Mouse (Mus musculus): ENCODE measurements around the gene Zfp595. TPM values are rescaled to one million over a fixed set of nuclear protein-coding genes. Genes with fewer than 3 reads are reported as not detected.
"Not testable (repeated sequence)": the region's sequence is repeated elsewhere in the genome, so short reads cannot be mapped to it uniquely, and the experiment has no call there.

The Zfp595 gene
- total RNA-seq (2021) = 1 to 10 TPM; 3.5 to 5.1 TPM
- long read RNA-seq, experiment 1, partial matches to known transcripts = 0 of 1 reads
- long read RNA-seq, experiment 1, other reads (novel, unspliced or antisense) = 1 of 1 reads
- long read RNA-seq, experiment 2, partial matches to known transcripts = 0 of 3 reads
- long read RNA-seq, experiment 2, other reads (novel, unspliced or antisense) = 3 of 3 reads

DNA sequence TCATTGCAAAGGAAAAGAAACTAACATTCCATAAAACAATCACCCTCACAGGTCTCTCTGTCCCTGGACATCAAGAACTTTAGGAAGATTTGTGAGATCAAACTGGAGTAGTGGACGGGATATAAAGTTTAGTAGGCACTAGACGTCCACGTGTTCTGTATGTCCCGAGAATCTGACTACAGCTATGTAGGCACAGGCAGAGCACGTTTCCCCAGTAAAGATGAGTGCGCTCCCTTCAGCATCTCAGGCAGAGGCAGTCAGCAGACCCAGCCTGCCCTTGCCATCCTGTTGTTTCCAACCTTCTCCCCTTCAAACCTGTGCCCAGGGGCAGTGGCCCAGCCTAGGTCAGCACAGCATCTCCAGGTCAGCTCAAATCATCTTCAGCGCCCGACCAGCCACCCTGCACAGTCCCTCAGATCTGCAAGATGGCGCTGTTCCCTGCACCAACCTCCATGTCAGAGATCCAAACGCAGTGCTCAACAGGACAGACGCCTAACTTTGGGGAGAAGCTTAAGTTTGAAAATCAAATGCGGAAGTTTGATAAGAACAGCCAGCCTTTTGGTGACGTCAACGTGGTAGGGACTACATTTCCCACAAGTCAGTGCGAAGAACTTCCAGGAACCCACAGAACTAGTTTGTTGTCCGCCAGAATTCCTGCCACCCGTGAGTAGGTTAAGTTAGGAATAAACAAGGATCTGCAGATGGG, at the start of gene Zfp595:
Zfp595 (minus strand) TSS at position 552 of the 706 bp plus-strand sequence.
- peak; percentile 86 for DNase-seq

DNA sequence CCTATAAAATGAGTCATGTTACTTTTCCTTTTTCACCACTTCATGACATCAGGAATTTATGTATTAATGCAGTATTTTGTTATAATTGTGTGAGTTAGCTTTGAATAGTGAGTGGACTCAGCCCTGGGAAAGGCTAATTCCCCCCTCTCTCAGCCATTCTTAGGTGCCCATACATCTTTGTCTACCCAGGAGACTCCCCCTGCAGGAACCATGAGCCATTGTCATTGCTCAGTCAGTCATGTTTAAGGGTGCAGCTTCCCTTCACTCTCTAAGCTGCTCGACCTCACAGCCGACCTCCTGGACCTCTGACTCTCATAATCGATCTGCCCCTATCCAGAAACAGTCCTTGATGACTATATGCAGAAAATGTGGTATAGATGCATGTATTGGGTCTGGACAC, 43.9 kb upstream of the Zfp595 start:
- DNase-seq = not testable (repeated sequence)

DNA sequence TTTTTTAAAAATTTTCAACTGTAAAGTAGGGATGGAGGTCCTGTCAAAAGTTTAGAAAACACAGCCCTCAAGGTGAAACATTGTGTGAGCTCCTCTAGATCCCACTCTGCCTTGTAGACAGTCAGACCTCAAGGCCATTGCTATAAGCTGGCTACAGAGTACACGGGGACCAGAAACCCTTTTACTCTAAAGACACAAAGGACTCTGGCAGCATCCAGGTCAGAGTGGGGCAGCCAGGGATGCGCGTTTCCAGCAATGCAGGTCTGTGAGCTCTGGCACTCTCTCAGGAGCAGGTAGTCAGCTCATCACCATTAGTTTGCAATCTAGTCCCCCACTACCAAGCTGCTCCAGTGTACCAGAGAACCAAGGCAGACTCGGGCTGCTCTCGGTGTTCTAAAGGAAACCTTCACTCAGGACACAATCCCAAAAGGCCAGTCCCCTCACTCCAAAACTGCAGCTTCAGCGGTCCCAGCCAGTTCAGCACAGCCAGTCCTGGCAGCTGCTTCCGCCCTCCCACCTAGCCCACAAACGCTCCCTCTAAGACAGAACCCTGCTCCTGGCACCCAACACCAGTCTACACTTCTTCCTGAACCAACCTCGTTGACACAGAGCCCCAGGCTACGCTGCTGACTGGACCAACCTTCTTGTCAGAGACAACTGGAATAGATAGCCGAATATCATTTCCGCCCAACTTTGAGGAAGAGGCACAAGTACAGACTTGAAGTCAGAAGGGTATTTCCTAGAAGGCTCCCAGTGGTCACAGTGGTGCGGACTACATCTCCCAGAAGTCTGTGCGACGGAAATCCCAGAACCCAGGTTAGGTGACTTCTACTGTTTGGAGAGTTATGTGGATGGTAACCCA, 42.9 kb upstream of the Zfp595 start, which contains the start of the genes Gm28041 and Zfp456:
Gm28041 (minus strand) TSS at position 684 of the 862 bp plus-strand sequence.
Zfp456 (minus strand) TSS at position 761 of the 862 bp plus-strand sequence.
- peak; percentile 78 for DNase-seq

DNA sequence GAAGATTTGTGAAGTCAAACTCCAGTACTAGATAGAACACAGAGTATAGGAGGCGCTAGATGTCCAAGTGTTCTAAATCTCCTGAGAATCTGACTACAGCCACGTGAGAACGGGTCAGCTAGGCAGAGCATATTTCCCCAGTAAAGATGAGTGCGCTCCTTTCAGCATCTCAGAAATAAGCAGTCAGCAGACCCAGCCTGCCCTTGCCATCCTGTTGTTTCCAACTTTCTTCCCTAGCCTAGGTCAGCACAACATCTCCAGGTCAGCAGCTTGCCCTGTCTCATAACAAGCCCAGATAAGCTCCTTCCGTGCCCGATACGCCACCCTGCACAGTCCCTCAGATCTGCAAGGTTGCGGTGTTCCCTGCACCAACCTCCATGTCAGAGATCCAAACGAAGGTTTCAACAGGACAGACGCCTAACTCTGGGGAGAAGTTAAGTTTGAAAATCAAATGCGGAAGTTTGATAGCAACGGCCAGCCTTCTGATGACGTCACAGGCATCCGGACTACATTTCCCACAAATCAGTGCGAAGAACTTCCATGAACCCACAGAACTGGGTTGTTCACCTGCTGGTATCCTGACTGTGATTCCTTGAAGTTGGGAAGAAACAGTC, 27.9 kb upstream of the Zfp595 start, which contains the start of the genes Gm28044 and Zfp953:
Gm28044 (minus strand) TSS at position 406 of the 614 bp plus-strand sequence.
Zfp953 (minus strand) TSS at position 475 of the 614 bp plus-strand sequence.
- DNase-seq = peak; percentile 93

DNA sequence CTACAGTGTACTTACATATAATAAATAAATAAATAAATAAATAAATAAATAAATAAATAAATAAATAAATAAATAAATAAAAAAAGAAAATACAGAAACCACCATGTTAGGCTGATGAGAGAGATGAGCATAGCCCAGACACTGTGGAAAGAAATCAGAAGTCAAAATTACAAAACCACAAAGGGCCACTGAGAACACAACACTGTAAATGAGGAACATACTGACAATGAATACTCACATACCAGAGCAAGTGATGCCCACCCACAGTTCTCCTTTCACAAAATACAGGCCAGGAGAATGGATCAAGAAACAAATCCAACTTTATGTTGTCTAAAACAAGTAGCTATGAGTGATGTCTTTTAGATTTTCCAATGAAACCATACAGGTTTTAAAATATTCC, 19.5 kb upstream of the Zfp595 start:
- no peak for DNase-seq

DNA sequence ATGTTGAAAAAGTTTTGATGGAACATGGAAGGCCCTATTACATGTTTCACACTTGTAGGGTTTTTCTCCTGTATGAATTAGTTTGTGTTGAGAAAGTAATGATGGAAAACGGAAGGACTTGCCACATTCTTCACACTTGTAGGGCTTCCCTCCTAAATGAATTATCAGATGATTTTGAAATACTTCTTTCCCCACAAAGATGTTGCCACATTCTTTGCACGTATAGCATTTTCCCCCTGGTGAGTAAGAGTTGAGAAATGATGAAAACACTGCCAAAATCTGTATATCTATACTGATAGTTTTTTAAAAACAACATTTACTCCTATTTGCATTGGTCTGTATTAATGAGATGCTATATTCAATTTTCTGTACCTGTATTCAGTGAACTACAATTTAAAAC, 11.1 kb upstream of the Zfp595 start:
- DNase-seq = no peak

DNA sequence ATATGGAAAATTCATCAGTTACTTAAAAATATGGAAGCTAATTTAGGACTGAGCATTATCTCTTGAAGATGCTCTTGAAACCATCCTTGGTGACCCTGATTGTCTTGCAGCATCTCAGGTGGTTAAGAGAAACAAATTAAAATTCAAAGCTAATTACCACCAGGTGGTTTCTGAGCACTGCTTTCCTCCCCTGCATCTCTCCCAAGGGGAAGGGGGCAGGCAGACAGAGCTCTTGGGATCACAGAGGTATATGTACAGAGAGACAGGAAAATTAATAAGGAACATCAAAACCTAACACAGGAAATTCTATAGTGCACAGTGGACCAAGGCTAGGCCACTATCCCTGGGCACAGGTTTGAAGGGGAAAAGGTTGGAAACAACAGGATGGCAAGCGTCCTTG, 507 bp upstream of the Zfp595 start:
- no peak for DNase-seq

DNA sequence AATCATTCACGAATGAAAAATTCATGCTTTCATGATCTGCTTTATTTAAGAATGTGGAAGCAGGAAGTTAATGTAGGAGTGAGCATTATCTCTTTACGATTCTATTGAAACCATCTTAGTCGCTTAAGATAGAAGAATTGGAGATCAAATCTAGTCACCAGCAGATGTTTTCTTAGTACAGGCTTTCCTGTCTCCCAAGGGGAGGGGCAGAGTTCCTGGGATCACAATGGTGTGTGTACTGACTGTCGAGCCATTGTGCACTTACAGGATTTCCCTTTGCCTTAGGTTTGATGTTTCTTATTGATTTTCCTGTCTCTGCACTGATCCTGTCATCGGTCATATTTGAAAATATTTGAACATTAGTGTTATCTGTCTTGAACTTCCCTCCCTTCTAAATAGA, 25.7 kb downstream of the Zfp595 start:
- no peak for DNase-seq

DNA sequence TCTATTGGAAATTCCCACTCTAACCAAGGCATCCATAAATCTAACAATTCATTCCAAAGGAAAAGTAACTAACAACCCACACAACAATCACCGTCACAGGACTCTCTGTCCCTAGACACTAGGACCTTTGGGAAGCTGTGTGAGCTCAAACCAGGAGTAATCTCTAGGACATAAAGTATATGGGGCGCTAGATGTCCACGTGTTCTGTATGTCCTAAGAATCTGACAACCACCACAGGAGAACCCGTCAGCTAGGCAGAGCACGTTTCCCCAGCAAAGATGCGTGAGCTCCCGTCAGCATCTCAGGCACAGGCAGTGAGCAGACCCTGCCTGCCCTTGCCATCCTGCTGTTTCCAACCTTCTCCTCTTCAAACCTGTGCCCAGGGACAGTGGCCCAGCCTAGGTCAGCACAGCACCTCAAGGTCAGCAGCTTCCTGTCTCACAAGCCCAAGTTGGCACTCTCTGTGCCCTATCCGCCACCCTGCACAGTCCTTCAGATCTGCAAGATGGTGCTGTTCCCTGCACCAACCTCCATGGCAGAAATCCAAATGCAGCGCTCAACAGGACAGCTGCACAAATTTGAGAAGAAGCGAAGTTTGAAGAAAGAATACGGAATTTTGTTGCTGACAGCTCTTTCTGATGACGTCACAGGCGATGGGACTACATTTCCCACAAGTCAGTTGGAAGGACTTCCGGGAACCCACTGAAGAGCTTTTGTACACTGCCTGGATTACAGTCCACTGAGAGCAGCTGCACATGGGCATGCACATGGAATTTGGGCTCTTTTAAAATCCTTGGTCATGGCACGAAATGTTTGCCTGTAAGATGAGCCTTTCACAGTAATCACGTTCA, 26.3 kb downstream of the Zfp595 start, which contains the start of gene Zfp457:
Zfp457 (minus strand) TSS at position 664 of the 851 bp plus-strand sequence.
- DNase-seq = peak; percentile 89

DNA sequence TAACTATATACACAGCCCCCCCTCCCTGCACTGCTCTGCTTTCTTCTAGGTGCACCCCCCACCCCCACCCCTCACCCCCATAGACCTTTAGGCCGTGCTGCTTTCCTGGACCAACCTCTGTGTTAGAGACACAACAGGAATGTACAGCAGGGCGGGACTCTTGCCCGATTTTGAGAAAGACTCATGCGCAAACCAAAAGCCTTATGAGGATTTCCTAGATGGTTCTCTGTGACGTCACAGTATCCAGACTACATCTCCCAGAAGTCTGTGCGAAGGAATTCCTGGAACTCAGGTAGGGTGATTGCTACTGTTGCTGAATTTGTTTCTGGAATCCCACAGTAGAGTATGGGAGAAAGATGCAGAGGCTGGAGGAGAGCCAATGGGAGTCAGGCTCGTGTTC, 54.1 kb downstream of the Zfp595 start, which contains the start of gene Zfp458:
Zfp458 (minus strand) TSS at position 153 of the 400 bp plus-strand sequence.
- no peak for DNase-seq

DNA sequence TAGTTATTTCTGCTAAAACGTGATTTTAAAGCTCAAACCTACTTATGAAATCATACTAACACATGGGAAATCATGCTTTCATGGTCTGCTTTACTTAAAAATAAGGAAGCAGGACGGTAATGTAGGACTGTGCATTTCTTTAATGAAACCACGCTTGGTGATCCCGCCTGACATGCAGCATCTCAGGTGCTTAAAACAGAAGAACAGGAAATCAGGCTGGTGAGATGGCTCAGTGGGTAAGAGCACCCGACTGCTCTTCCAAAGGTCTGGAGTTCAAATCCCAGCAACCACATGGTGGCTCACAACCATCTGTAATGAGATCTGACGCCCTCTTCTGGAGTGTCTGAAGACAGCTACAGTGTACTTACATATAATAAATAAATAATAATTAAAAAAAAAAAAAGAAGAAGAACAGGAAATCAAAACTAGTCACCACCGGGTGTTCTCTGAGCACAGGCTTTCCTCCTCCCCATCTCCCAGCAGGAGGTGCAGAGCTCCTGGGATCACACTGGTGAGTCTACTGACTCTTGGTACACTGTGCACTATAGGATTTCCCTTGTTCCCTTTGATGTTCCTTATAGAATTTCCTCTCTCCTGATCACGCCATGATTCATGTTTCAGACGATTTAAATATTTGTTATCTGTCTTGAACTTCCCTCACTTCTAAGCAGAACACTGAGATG, 62.8 kb downstream of the Zfp595 start:
- not testable (repeated sequence) for DNase-seq

DNA sequence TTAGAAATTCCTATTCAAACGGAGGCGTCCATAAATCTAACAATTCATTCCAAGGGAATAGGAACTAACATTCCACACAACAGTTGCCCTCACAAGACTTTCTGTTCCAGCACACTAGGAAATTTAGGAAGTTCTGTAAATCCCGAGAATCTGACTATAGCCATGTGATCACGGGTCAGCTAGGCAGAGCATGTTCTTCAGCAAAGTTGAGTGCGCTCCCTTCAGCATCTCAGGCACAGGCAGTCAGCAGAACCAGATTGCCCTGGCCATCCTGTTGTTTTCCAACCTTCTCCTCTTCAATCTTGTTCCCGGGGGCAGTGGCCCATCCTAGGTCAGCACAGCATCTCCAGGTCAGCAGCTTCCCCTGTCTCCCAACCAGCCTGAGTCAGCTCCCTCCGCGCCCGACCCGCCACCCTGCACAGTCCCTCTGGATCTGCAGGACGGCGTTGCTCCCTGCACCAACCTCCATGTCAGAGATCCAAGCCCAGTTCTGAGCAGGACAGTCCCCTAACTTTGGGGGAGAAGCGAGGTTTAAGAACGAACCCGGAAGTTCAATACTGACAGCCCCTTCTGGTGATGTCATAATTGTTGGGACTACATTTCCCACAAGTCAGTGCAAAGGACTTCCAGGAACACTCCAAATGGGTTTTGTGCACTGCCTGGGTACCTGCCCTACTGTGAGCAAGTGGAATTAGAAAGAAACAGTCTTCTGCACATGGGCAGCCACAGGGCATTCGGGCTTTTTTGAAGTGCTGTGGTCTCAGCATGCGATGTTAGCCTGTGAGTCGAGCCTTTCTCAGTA, 63.6 kb downstream of the Zfp595 start:
- peak; percentile 78 for DNase-seq

Other genes with a start within 250 kb of the Zfp595 start
- 1 to 10 TPM in 1 of 2 experiments, under 1 TPM in 1; 0.99 to 1.5 TPM for gene Zfp708, start 234.6 kb downstream of the Zfp595 start, total RNA-seq (2021)
- 1 to 10 TPM; 4.5 to 6.4 TPM for gene Gm28557, start 224.0 kb downstream of the Zfp595 start, total RNA-seq (2021)
- under 1 TPM; 0.24 to 0.39 TPM for gene Rslcan18, start 216.3 kb downstream of the Zfp595 start, total RNA-seq (2021)
- 1 to 10 TPM; 3.6 to 5.5 TPM for gene Zfp759, start 210.9 kb downstream of the Zfp595 start, total RNA-seq (2021)
- 1 to 10 TPM; 5.8 to 5.9 TPM for gene Rsl1, start 159.4 kb downstream of the Zfp595 start, total RNA-seq (2021)
- 1 to 10 TPM; 1.9 to 2.6 TPM for gene Zfp455, start 138.1 kb downstream of the Zfp595 start, total RNA-seq (2021)
- 1 to 10 TPM; 2.5 to 4.9 TPM for gene Zfp458, start 54.1 kb downstream of the Zfp595 start, total RNA-seq (2021)
- gene Zfp457, start 26.1 kb downstream of the Zfp595 start, total RNA-seq (2021) = 1 to 10 TPM; 2.2 to 4.7 TPM
- gene Gm28044, start 28.0 kb upstream of the Zfp595 start, total RNA-seq (2021) = 1 to 10 TPM in 1 of 2 experiments, not detected in 1; 1.9 TPM
- gene Zfp953, start 28.0 kb upstream of the Zfp595 start, total RNA-seq (2021) = 1 to 10 TPM; 2.6 to 2.7 TPM
- gene Gm28041, start 43.2 kb upstream of the Zfp595 start, total RNA-seq (2021) = 1 to 10 TPM in 1 of 2 experiments, not detected in 1; 1.7 TPM
- gene Zfp456, start 43.2 kb upstream of the Zfp595 start, total RNA-seq (2021) = 1 to 10 TPM; 1.7 to 1.9 TPM
- 1 to 10 TPM; 4.3 to 4.4 TPM for gene Zfp429, start 67.2 kb upstream of the Zfp595 start, total RNA-seq (2021)
- 1 to 10 TPM in 1 of 2 experiments, under 1 TPM in 1; 0.54 to 1.5 TPM for gene Zfp459, start 88.8 kb upstream of the Zfp595 start, total RNA-seq (2021)
- gene Zfp874a, start 119.1 kb upstream of the Zfp595 start, total RNA-seq (2021) = 10 to 100 TPM; 11.1 to 13.2 TPM
- gene Zfp874b, start 151.7 kb upstream of the Zfp595 start, total RNA-seq (2021) = 10 to 100 TPM; 11.7 to 14.2 TPM
- 1 to 10 TPM; 6.0 to 8.1 TPM for gene Zfp58, start 168.0 kb upstream of the Zfp595 start, total RNA-seq (2021)
- not detected for gene Gm26965, start 193.6 kb upstream of the Zfp595 start, total RNA-seq (2021)
- gene Zfp87, start 193.6 kb upstream of the Zfp595 start, total RNA-seq (2021) = 10 to 100 TPM; 19.5 to 21.5 TPM
- gene Zfp748, start 221.3 kb upstream of the Zfp595 start, total RNA-seq (2021) = 1 to 10 TPM; 8.0 to 8.5 TPM